Mouse (Mus musculus) liver, adult 2 months (tissue): ENCODE results near the gene Cdkn2d.

Experiments
- CTCF ChIP-seq: fragments of 200-500 bp; IDR thresholded peaks from 2 replicates; pipeline ENCODE4 v1.5.1; 2011; ENCODE audit warnings: low read depth, low read length, control low read depth
- POLR2A ChIP-seq: fragments of 200-500 bp; IDR thresholded peaks from 2 replicates; pipeline ENCODE4 v1.6.1; 2011; ENCODE audit warnings: low read length, control low read depth; ENCODE audit not compliant: insufficient read depth; ENCODE audit errors: extremely low read depth

DNA sequence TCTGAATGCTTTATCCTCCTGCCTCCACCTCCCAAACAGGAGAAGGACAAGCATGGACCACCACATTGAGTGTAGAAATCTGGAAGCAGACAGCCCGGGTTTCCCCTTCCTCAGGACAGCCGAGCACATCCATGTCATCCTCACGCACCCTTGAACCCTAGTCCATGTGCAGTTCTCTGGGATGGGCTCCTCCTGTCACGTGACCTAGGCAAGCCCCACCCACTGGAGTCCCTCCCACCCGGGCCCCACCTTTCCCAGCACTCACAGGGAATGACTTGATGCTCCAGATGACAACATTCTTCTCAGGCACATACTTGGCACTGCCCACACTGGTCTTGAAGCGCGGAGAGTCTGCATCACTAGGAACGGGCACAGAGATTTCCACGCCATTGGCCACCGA is 7.8 kb upstream of the Cdkn2d start:
- TF ChIP-seq CTCF: no peak
- no peak for TF ChIP-seq POLR2A
